Mouse (Mus musculus) left cerebral cortex, postnatal 36 days (tissue): ENCODE measurements around the gene Prep. TPM values are rescaled to one million over a fixed set of nuclear protein-coding genes. Genes with fewer than 3 reads are reported as not detected.
A peak's percentile ranks its signal among the peaks of the same experiment; 100 is the strongest.

ENCODE experiments used
- DNase-seq, 2 experiments: peaks; one replicate each; pipeline ENCODE4 v3.0.0; 2021 to 2022; ENCODE audit warnings: low spot score in 2 of 2, mixed read lengths in 1 of 2
- intact Hi-C: fragments of 180-260 bp; cut with DNase I; formaldehyde crosslinking; loops from one replicate; pipeline ENCODE4 v1.15.1; 2025
- total RNA-seq, 2 experiments: library from RNA; stranded (reverse); gene quantifications; 2 replicates each; pipeline ENCODE4 v1.2.3; 2021

Gene Prep
- 1 to 10 TPM; 8.9 to 9.0 TPM for total RNA-seq

DNA sequence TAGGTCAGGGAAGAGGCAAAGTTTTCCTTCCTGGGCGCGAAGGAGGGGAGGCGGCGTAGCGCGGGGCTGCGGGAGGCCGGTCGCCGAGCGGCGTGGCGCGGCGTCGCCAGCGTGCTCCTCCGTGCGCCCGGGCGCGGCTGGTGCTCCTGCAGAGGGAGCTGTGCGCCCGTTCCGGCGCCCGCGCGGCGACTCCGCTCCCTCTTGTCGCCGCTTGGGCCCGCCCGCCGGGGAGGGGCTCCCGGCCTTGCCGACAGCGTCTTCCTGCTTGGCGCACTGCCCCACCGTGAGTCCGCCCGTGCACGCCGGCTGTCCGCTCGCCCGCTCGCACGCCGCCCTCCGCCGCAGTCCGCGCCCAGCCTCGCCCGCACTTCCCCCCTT is at the start of gene Prep:
TSS of gene Prep (plus strand) at position 273 of the 378 bp plus-strand sequence.
- peak; percentile 90 to 95 for DNase-seq
- intact Hi-C loops, result no loop called here

DNA sequence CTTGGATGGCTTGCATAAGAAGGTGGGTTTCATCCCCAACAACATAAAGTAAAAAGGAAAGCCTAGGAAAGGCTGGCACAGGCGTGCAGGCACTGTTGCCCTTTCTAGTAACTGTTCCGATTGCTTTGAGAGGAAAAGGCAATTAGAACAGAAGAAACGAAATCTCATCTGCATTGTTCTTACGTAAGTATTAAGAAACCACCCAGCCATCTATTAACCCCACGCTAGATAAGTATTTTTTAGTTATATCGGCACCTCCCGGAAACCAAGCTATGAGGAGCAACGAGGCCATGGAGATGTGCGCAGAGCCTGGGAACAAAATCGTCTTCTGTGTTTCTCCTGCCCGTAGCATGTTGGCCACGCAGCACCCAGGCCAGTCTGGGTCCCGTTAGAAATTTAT is 49.7 kb upstream of the Prep start:
- DNase-seq, result no peak
- intact Hi-C loops, result no loop called here

DNA sequence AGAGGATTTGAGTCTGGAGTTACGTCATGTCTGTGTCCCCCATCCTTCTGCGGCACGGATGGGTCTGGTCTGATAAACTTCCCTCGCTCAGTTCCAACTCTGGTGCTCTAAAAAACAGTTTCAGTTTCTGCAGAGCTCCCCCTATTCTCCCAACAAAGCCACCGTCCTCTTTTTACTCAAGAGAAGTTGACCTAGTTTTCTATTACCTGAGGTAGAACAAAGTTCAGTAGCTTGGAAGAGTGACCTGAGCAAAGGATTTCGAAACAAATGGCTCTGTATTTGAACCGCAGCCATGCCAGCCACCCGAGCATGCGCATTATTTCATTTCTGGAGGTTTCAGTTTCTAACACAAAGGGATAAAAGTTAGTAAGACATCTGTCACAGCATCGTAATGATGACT is 49.2 kb upstream of the Prep start:
- intact Hi-C loops, result no loop called here

DNA sequence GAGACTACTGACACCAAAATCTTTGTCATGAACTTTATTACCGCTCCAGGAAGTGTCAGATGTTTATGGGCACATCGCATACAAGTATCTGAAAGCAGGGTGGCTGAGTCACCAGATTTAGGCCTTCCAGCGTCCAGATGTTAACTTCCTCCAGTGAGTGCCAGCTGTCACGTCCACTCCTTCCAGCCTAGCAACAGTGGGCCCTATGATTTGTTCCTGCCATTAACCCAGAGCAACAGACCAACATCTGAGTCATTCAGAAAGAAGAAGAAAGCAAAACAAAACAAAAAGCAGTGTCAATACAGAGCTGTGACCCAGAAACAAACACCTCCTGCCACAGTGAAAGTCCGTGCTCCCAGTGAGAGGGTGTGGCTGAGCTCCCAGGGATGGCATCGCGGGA is 47.6 kb upstream of the Prep start:
- intact Hi-C loops, result no loop called here
- DNase-seq, result no peak

More for the DNA sequence above, 49.2 kb upstream of the Prep start:
- DNase-seq, result no peak

DNA sequence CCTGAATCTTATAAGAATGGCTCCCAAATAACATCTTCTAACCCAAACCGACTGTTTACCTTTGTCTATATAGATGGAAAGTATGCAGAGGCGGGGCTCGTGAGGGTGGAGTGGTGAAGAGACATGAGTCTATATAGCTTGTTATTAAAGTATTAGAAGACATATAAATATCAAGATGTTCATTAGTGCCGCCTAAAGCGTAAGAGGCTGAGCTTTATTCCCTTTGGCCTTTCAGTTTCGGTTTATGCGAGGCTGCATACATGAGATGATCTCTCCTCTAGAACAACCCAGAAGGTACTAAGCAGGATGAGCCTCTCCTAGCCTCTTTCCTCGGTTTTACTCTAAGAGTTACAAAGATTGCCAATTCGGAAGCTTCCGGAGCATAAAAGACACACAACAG is 47.2 kb upstream of the Prep start:
- no peak for DNase-seq

DNA sequence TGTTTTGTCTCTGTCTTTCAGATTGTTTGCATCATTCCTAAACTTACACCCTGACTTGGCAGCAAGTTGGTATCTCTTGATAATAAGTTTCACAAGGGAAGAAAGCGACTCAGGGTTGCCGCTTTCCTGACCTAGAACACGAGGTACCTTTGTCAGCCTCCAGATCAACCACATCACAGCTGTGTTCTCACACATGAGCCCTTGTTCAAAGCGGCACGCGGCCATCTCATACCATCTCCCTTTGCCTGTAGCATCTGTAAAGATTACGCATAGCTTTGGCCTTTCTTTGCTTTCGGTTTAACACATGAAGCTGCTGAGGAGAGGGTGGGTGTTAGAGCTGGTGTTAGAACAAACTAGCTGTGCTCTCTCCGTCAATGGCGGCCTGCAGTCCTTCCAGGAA is 46.7 kb upstream of the Prep start:
- no peak for DNase-seq
- intact Hi-C loops, result no loop called here

More for the DNA sequence above, 47.2 kb upstream of the Prep start:
- intact Hi-C loops, result no loop called here

DNA sequence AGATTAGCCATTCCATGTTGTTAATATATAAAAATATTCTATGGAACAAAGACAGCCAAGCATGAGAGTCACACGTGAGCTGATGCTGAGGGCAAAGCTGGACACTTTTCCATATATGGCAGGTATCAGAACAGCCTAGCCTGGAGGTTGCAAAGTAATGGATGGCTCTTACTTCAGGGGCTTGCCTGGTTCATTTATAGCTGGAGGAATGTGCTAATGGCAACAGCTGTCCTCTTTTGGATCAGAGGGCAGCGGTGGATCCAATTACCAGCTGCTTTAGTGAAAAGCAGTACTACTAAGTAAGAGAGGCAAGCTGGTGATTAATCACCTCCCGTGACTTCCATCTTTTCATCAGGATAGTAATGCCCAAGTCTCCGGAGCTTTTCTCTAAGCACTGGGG is 41.8 kb upstream of the Prep start:
- intact Hi-C loops, result no loop called here
- DNase-seq, result no peak

DNA sequence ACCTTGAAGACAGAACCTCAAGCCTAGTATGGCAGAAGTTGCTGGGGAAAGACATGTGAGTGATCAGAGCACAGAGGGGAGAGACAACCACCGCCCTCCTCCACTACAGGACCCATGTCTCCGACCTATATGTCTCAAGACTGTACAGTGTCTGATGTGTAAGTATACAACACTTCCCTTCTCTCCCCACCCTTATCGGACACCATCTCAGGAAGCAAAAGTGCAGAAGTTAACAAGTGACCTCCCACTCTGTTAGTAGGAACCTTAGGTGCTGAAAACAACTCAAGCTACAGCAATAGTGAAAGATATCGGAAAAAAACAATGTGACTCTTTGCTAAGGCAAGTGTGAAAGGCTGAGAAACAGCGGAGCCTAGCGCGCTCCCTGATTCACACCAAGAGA is 40.1 kb upstream of the Prep start:
- intact Hi-C loops, result no loop called here
- DNase-seq, result no peak

DNA sequence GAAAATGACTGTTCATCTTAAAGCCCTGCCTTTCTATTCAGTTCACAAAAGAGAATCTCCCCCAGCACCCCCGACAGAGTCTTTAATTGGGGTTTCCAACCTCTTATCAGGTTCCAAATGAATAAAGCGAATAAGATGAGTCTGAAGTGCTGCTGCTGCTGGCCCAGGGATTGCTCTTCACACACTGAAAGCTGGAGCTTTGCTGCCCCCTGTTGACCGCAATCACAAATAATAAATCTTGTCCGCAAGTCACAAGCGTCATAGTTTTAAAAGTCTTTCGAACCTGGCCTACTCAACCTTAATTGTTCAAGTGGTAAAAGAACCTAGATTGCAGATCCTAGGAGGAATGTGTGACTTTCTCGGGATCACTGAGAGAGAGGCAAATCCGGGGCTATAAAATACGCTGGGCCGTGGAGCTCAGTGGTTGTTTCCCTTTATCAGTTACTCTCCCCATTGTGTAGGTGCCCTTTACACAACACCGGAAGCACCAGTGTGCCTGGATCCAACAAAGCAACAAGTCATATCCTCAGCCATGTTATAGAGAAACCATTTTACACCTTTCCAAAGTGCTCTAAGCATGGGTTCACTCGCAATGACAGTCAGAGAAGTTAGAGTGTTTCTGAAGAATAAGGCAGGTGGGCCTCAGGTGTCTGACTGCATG is 21.6 kb upstream of the Prep start:
- intact Hi-C loops, result loop anchor here (1.0 to 10.0 kb wide), 4 partner anchors 588 to 1091 kb away; no protein-coding TSS in a partner anchor
- peak; percentile 42 to 76 for DNase-seq

DNA sequence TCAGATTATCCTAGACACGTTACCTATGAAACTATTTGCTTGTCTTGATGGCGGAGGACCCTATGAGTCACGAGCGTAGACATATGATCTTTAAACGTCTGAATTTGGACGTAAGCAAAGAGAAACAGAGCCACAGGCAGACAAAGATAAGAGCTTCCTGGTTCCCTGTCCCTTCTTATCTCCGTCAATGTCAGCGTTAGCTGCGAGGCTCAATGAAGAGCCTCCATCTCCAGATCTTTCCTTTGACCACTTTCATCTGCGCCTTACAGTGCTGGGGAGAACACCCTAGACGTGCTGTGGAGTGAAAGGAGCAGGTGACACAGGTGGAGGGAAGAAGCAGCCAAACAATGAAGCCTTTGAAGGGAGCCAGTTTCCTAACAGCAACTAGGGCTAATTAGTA is 18.8 kb upstream of the Prep start:
- DNase-seq, result no peak
- intact Hi-C loops, result loop anchor here (5.0 to 10.0 kb wide), 3 partner anchors 591 to 1093 kb away; no protein-coding TSS in a partner anchor

DNA sequence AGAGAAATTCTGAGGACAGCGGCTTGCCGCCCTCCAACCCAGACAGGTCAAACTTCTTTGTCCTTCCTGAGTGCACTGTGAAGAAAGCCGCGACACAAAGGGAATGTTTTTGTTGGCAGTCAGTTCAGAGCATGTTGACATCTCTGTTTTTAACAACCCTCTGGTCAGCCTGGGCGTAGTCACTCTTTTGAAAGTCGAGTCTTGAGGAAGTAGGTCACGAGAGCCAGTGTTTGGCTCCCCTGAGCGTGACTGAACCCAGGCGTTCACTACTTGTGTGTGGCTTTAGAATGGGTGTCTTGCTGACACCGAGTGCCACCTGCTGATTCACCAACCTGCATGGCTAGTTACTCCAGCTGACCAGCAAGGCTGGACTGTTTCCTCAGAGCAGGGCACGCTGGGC is 18.4 kb upstream of the Prep start:
- intact Hi-C loops, result loop anchor here (5.0 to 10.0 kb wide), 3 partner anchors 591 to 1094 kb away; no protein-coding TSS in a partner anchor

DNA sequence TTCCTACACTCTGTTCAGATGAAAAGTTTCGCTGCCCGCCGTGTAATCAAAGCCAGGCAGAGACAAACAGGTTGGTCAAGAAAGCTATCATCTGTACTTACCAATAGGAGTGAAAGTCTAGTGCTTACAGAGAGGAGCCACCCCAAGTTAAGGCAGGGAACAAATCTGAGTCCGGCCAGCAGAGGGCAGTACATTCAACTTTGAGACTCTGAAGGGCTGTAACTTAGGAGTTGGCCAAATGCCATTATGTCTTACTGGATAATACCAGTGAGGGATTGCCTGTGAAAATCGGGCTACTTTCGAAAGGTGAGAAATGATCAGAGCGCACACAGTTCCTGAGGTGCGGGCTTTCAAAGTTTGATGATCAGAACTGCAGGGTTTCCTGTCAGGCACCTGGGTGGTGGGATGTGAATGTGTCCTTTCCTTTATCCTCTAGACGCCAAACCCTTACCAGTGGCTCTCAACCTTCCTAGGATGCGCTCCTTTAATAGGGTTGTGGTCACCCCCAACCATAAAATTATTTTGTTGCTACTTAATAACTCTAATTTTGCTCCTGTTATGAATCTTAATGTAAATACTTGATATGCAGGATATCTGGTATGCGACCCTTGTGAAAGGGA is 15.8 kb upstream of the Prep start:
- intact Hi-C loops, result no loop called here
- DNase-seq, result peak; percentile 32 to 48

More for the DNA sequence above, 18.4 kb upstream of the Prep start:
- no peak for DNase-seq

DNA sequence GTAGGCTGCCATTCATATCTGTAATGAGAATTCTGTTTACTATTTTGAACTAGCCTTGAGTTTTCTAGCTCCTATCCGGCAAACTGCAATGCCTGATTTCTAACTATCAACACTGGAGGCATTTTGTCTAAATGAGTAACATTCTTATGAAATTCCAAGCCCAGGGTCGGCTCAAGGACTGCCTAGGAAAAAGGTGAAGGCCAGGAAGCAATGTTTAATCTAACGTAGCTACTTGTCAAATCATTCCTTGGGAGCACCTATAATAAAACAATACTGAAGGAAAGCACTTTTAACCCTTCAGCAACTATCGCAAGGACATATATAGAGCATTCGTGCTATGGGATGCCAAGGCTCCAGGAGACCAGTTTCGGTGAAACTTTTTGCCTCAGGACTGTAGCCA is 8.6 kb upstream of the Prep start:
- intact Hi-C loops, result no loop called here
- no peak for DNase-seq

DNA sequence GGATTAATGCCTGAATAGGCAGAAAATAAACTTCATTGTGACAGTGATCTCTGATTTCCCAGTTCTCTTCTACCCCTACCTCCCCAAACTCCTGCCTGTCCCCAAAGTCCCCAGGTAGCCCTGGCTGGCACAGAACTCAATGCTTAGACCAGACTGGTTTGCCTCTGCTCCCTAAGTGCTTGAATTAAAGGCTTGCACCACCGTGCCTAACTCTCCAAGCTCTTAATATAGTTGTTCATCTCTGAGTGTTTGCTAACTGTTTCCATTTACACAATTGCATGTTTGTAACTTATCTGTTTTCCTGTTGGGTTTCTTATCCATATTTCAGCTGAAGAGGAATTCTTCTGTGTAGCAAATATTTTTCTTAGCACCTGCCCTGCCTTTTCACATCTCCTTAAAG is 6.2 kb upstream of the Prep start:
- DNase-seq, result no peak
- intact Hi-C loops, result no loop called here

DNA sequence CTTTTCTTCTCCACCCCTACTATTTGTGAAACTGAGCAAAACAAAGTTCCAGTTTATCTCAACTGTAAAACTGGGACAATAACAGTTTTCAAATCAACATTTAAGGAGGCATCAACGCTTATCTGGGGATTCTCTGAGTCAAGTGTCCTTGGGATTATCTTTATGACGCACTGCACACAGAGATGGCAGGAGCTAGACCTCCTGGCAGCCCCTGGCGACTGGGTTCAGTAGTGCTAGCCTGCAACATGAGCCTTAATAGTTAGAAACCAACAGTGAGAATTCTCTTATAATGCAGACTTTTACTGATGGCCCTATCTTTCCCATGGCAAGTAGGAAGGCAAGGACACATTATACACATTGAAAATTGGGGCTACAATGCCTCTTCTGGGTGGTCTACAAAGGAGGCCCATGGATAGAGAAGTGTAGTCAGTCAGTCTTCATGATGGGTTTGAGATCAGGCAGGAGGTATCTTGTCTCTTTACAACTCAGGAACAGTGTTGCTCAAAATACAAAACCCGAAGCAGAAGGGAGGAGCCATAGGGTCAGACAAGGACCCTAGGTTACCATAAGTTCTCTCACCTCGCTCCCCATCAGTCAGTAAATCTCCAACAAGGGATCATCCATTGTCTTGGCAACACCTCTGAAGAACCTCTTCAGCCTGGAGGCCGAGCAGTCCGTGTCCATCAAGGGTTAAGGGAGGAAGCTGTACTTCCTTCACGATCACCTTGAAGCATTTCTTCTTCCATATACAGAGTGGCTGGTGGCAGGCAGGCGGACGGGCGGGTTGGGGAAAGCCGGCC is 672 bp upstream of the Prep start:
- intact Hi-C loops, result no loop called here
- no peak for DNase-seq

DNA sequence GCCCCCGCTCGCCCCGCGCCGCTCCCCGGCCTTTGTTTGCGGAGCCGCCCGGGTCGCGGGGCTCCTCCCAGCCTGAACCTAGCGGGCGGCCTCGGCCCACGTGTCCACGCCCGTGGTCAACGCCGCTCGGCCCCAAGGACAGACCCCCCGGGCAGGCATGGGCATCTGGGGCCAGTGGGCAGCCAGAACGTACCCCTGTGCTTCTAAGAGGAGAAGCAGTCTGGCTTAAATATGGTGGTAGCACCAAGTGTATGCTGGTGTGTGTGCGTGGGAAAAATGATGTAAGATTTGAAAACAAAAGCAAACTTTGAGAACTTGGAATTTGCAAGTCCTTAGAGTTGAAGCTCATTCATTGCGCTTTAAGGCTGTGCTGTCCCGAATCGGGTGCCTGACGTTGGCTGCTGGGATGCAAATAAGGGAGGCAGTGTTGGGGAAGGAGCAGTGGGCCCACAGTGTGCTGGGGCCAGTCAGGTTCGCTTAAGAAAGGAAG is 478 bp downstream of the Prep start:
- DNase-seq, result no peak
- intact Hi-C loops, result no loop called here

DNA sequence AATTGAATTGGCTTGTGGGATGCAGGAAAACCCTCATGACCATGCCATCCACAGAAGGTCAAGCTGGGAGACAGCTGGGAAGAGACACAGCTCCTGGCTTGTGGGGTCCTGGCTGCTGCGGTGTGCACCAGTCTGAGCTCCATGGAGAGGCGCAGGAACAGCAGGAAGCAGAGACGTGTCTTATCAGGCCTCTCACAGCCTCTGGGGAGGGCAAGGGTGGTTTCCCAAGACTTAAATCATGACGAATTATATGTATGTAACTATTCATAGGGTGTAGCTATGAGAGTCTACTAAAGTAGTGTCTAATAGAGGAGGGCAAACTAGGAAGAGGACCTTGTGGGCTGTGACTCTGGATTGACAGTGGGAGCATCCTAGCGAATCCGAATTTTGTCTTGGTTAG is 2.6 kb downstream of the Prep start:
- intact Hi-C loops, result no loop called here
- DNase-seq, result no peak

DNA sequence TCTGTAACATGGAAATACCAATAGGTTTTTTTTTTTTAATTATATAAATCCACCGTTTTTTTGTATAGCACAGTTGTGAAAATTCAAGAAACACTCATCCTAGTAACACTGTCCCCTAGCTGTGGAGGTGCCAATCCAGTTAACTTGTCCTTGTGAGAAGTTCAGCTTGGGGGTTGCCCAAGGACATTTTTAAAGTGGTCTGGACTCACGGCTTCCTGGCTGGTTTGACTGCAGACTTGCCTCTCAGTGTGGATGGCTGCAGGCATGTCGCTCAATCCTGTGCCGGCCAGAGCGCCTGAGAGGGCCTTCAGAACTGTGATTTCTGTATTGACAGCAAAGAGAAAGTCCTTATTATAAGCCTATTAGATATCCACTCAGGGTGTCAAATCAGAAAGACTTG is 3.4 kb downstream of the Prep start:
- DNase-seq, result no peak
- intact Hi-C loops, result no loop called here

DNA sequence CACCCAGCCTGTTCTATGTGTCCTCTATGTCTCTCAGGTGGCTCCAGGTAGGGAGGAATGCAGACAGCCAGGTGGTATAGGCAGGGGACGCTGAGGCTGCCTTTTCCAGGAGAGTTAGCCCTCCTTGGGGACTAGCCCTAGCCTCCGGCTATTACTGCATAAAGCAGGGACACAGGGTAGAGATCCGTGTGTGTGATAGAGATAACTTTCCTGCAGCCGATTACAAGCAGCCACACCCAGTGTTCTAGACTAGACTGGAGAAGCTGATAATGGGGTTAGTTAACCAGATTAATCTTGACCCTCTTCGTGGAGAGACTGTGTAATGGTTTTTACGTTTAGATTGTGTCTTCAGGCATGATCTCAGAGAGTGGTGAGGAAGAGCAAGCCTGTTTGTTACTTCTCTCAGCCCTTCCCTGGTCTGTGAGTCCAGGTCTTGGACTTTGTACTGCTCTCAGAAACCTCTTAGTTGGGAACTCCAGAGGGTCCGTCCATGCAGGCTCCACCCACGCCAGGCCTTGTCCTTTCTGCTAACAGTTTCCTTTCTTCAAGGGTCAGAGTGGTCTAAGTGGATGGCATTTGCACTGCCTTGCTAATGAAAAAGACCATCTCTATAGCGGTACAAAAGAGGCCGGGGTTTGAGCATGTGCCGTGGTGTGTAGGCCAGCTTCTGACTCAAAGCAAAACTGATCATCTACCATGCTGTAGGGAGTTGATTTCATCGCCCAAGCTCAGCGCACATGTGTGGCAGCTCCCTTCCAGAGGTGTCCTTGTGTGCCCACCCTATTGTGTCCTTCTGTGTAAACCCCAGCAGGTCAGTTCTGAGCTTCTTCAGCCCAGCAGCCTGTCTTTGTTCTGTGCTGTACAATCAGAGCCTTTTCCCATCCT is 4.2 kb downstream of the Prep start:
- intact Hi-C loops, result no loop called here
- DNase-seq, result no peak

DNA sequence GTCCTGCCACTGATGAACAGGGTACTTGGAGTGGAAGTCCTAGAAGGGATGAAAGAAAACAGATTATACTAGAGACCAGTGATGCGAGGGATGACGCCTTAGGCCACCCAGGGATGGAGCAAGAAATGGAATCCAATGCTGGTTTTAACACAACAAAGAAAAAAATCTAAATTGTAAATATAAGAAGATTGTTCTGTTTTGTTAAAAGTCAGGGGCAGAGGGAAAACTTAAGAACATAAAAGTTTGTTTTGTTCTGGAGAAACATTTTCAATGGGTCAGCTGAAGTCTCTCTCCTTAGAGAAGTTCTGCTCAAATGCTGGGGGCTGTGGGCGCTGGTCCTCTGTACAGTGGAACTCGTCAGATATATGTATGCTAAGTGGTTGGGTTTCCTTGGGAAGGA is 5.3 kb downstream of the Prep start:
- intact Hi-C loops, result no loop called here
- DNase-seq, result no peak
